Mouse (Mus musculus): ENCODE measurements around the gene Crybb3. TPM values are rescaled to one million over a fixed set of nuclear protein-coding genes. Genes with fewer than 3 reads are reported as not detected.
"Not testable (repeated sequence)": the region's sequence is repeated elsewhere in the genome, so short reads cannot be mapped to it uniquely, and the experiment has no call there.

Gene Crybb3
- 5.9 and 6.1 TPM in 2 replicates for polyA plus RNA-seq (2012; rRNA removed)

- 48% methylated on average over 8 of the region's 8 CpGs for WGBS
- no peak for DNase-seq (ENCODE audit: low read depth, low spot score)
Observed at GRCm38 (mm10) chr5:113081439-113081838, at the start of gene Crybb3. Gene Crybb3 (minus strand): TSS chr5:113081584.

GRCm38 (mm10) chr5:113128426-113128825 lies 47.0 kb upstream of the Crybb3 start:
- 32% methylated on average over 4 of the region's 4 CpGs for WGBS
- DNase-seq (ENCODE audit: low read depth, low spot score) = no peak

GRCm38 (mm10) chr5:113126476-113126875 lies 45.1 kb upstream of the Crybb3 start:
- DNase-seq (ENCODE audit: low read depth, low spot score) = no peak
- WGBS = 96% methylated on average over 12 of the region's 12 CpGs

GRCm38 (mm10) chr5:113123693-113124092 lies 42.3 kb upstream of the Crybb3 start:
- 53% methylated on average over 10 of the region's 10 CpGs for WGBS
- DNase-seq (ENCODE audit: low read depth, low spot score) = no peak

- no peak for DNase-seq (ENCODE audit: low read depth, low spot score)
- WGBS = 37% methylated on average over 12 of the region's 12 CpGs
Observed at GRCm38 (mm10) chr5:113122326-113123054, 41.1 kb upstream of the Crybb3 start.

GRCm38 (mm10) chr5:113121591-113121875 lies 40.1 kb upstream of the Crybb3 start:
- WGBS = 32% methylated on average over 6 of the region's 6 CpGs

GRCm38 (mm10) chr5:113120741-113121590 lies 39.6 kb upstream of the Crybb3 start:
- WGBS = 16% methylated on average over 15 of the region's 15 CpGs

More at GRCm38 (mm10) chr5:113121591-113121875, 40.1 kb upstream of the Crybb3 start:
- DNase-seq (ENCODE audit: low read depth, low spot score) = no peak

GRCm38 (mm10) chr5:113119861-113120465 lies 38.6 kb upstream of the Crybb3 start:
- WGBS = 70% methylated on average over 13 of the region's 13 CpGs

More at GRCm38 (mm10) chr5:113120741-113121590, 39.6 kb upstream of the Crybb3 start:
- no peak for DNase-seq (ENCODE audit: low read depth, low spot score)

GRCm38 (mm10) chr5:113119291-113119690 lies 37.9 kb upstream of the Crybb3 start:
- 71% methylated on average over 9 of the region's 9 CpGs for WGBS
- DNase-seq (ENCODE audit: low read depth, low spot score) = no peak

More at GRCm38 (mm10) chr5:113119861-113120465, 38.6 kb upstream of the Crybb3 start:
- DNase-seq (ENCODE audit: low read depth, low spot score) = no peak

- no peak for DNase-seq (ENCODE audit: low read depth, low spot score)
- WGBS = 30% methylated on average over 6 of the region's 6 CpGs
Observed at GRCm38 (mm10) chr5:113118695-113119094, 37.3 kb upstream of the Crybb3 start.

- DNase-seq (ENCODE audit: low read depth, low spot score) = no peak
- WGBS = 88% methylated on average over 5 of the region's 5 CpGs
Observed at GRCm38 (mm10) chr5:113117361-113117760, 36.0 kb upstream of the Crybb3 start.

- DNase-seq (ENCODE audit: low read depth, low spot score) = no peak
- 82% methylated on average over 10 of the region's 10 CpGs for WGBS
Observed at GRCm38 (mm10) chr5:113115896-113116295, 34.5 kb upstream of the Crybb3 start.

GRCm38 (mm10) chr5:113114264-113115225 lies 33.2 kb upstream of the Crybb3 start:
- 37% methylated on average over 20 of the region's 20 CpGs for WGBS
- no peak for DNase-seq (ENCODE audit: low read depth, low spot score)

GRCm38 (mm10) chr5:113113120-113113519 lies 31.7 kb upstream of the Crybb3 start:
- no peak for DNase-seq (ENCODE audit: low read depth, low spot score)
- 21% methylated on average over 5 of the region's 5 CpGs for WGBS

GRCm38 (mm10) chr5:113111336-113111735 lies 30.0 kb upstream of the Crybb3 start:
- DNase-seq (ENCODE audit: low read depth, low spot score) = no peak
- WGBS = 38% methylated on average over 4 of the region's 4 CpGs

GRCm38 (mm10) chr5:113110929-113111328 lies 29.5 kb upstream of the Crybb3 start:
- 31% methylated on average over 1 of the region's 1 CpGs for WGBS
- DNase-seq (ENCODE audit: low read depth, low spot score) = no peak

GRCm38 (mm10) chr5:113109651-113110050 lies 28.3 kb upstream of the Crybb3 start:
- 75% methylated on average over 2 of the region's 2 CpGs for WGBS
- DNase-seq (ENCODE audit: low read depth, low spot score) = not testable (repeated sequence)

GRCm38 (mm10) chr5:113108165-113108764 lies 26.9 kb upstream of the Crybb3 start:
- WGBS = 74% methylated on average over 11 of the region's 11 CpGs

GRCm38 (mm10) chr5:113107709-113108108 lies 26.3 kb upstream of the Crybb3 start:
- WGBS = 68% methylated on average over 3 of the region's 3 CpGs
- DNase-seq (ENCODE audit: low read depth, low spot score) = no peak

More at GRCm38 (mm10) chr5:113108165-113108764, 26.9 kb upstream of the Crybb3 start:
- DNase-seq (ENCODE audit: low read depth, low spot score) = no peak

Data from large intestine, adult 2 months (tissue).